Mouse (Mus musculus) yolk sac, embryonic 10.5 days (tissue): ENCODE data around the gene Trim43b.
"Not testable (repeated sequence)": the region's sequence is repeated elsewhere in the genome, so short reads cannot be mapped to it uniquely, and the experiment has no call there.

Source experiments
- DNase-seq: peaks from one replicate; pipeline ENCODE4 v3.0.0-alpha.2; 2017; ENCODE audit warnings: low spot score

The Trim43b gene

GRCm38 (mm10) chr9:89092735-89093134, at the start of gene Trim43b:
TSS of gene Trim43b (minus strand) at chr9:89092835.
- not testable (repeated sequence) for DNase-seq

- not testable (repeated sequence) for DNase-seq
Measured at GRCm38 (mm10) chr9:89104576-89104975, 11.9 kb upstream of the Trim43b start.

GRCm38 (mm10) chr9:89086746-89087145, 5.9 kb downstream of the Trim43b start:
- DNase-seq, result not testable (repeated sequence)

- DNase-seq, result not testable (repeated sequence)
Measured at GRCm38 (mm10) chr9:89079637-89080036, 13.0 kb downstream of the Trim43b start.

GRCm38 (mm10) chr9:89076508-89076907, 16.1 kb downstream of the Trim43b start:
- DNase-seq, result not testable (repeated sequence)

GRCm38 (mm10) chr9:89067143-89067501, 25.5 kb downstream of the Trim43b start:
- not testable (repeated sequence) for DNase-seq

GRCm38 (mm10) chr9:89066378-89067142, 26.1 kb downstream of the Trim43b start:
- DNase-seq, result peak; percentile 4
